Mouse (Mus musculus) frontal cortex, postnatal 36 days (tissue): ENCODE measurements around the gene Selenop.
"Not testable (repeated sequence)": the region's sequence is repeated elsewhere in the genome, so short reads cannot be mapped to it uniquely, and the experiment has no call there.

Source experiments
- DNase-seq, 2 experiments: peaks; one replicate each; pipeline ENCODE4 v3.0.0; 2022; ENCODE audit warnings: low spot score in 2 of 2

Gene Selenop

GRCm38 (mm10) chr15:3268247-3268646, at the start of gene Selenop:
Selenop (plus strand) TSS chr15:3268547.
- no peak for DNase-seq

- DNase-seq = not testable (repeated sequence)
Observed at GRCm38 (mm10) chr15:3218668-3219067, 49.7 kb upstream of the Selenop start.

GRCm38 (mm10) chr15:3222803-3223437, 45.4 kb upstream of the Selenop start:
- no peak for DNase-seq

- no peak for DNase-seq
Observed at GRCm38 (mm10) chr15:3226573-3226972, 41.8 kb upstream of the Selenop start.

- DNase-seq = no peak
Observed at GRCm38 (mm10) chr15:3228185-3228584, 40.2 kb upstream of the Selenop start.

GRCm38 (mm10) chr15:3228990-3229389, 39.4 kb upstream of the Selenop start:
- DNase-seq = no peak

- DNase-seq = no peak
Observed at GRCm38 (mm10) chr15:3231004-3231403, 37.3 kb upstream of the Selenop start.

- peak; percentile 5 for DNase-seq
Observed at GRCm38 (mm10) chr15:3232168-3232835, 36.0 kb upstream of the Selenop start.

GRCm38 (mm10) chr15:3233837-3234551, 34.4 kb upstream of the Selenop start:
- DNase-seq = no peak

GRCm38 (mm10) chr15:3236338-3236737, 32.0 kb upstream of the Selenop start:
- DNase-seq = no peak

- DNase-seq = peak in 1 of 2 experiments; percentile 7
Observed at GRCm38 (mm10) chr15:3237963-3238362, 30.4 kb upstream of the Selenop start.

GRCm38 (mm10) chr15:3245036-3245435, 23.3 kb upstream of the Selenop start:
- DNase-seq = not testable (repeated sequence)

GRCm38 (mm10) chr15:3250620-3251019, 17.7 kb upstream of the Selenop start:
- DNase-seq = no peak

GRCm38 (mm10) chr15:3251031-3251717, 17.2 kb upstream of the Selenop start:
- DNase-seq = no peak

- no peak for DNase-seq
Observed at GRCm38 (mm10) chr15:3251718-3252067, 16.7 kb upstream of the Selenop start.

- DNase-seq = no peak
Observed at GRCm38 (mm10) chr15:3259025-3259424, 9.3 kb upstream of the Selenop start.

- DNase-seq = no peak
Observed at GRCm38 (mm10) chr15:3260309-3260708, 8.0 kb upstream of the Selenop start.

GRCm38 (mm10) chr15:3262883-3263282, 5.5 kb upstream of the Selenop start:
- no peak for DNase-seq

- no peak for DNase-seq
Observed at GRCm38 (mm10) chr15:3264293-3264692, 4.1 kb upstream of the Selenop start.

- no peak for DNase-seq
Observed at GRCm38 (mm10) chr15:3264828-3265227, 3.5 kb upstream of the Selenop start.

GRCm38 (mm10) chr15:3269496-3269895, 1.1 kb downstream of the Selenop start:
- no peak for DNase-seq

- no peak for DNase-seq
Observed at GRCm38 (mm10) chr15:3269996-3270645, 1.8 kb downstream of the Selenop start.
